Mouse (Mus musculus): ENCODE measurements around the gene Gm10073. TPM values are rescaled to one million over a fixed set of nuclear protein-coding genes. Genes with fewer than 3 reads are reported as not detected.

Gm10073 gene
- polyA plus RNA-seq, 1 experiment from 2014 or later: 8.1 TPM

DNA sequence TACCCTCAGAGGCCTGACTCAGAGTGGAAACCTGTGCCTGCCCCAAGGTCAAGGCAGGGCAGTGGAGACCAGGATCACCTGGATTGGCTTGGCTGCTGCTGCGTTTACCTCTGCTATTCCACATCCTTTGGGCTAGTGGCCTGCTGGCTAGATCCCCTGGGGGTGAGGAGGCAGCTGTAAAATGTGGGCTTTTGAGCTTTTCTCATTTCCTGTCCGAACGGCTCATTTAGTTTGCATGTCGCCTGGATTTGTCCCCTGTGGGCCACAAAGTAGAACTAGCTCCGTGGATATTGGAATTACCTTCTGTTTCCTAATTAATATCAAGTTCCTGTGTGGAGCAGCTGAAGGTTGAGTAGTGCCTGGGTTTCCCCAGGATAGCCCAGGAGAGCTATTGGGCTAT, 34.1 kb downstream of the Gm10073 start:
- WGBS: 52% methylated on average over 5 of the region's 5 CpGs
- no peaks in the 10 kb centered on the region for H3K9me3 ChIP-seq
- H3K4me3 ChIP-seq: no peak overlapping the region
- no peaks in the 10 kb centered on the region; the same call in 1 of the 2 replicates for H3K4me1 ChIP-seq
- no peaks in the 10 kb centered on the region for H3K27me3 ChIP-seq (replicated peaks; ENCODE audit: low read depth, poor library complexity, severe bottlenecking)
- H3K27ac ChIP-seq (replicated peaks): no peak overlapping the region
- DNase-seq (ENCODE audit: low spot score): no peak
- peaks cover 70% of the 10 kb centered on the region for H3K36me3 ChIP-seq (replicated peaks)

DNA sequence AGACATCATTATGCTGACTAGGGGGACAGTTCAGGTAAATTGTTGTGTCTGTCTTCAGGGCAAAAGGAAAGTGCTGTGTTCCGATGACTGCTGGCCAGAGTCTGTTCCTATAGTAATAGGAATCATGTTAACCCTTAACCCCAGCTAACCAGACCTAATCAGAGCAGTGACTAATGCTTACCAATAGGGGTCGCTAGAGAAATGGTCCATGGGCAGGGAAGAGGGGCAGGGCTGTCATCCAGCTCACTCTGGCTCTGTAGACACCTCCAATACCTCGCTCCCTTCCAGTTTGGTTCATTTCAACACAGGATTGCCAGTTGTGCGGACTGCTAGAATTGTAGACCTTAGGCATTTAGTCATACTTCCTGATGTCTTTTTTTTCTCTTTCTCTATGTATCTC, 37.8 kb downstream of the Gm10073 start:
- no peaks in the 10 kb centered on the region for H3K27me3 ChIP-seq (replicated peaks; ENCODE audit: low read depth, poor library complexity, severe bottlenecking)
- H3K27ac ChIP-seq (replicated peaks): no peak overlapping the region
- H3K9me3 ChIP-seq: no peaks in the 10 kb centered on the region
- WGBS: 71% methylated on average over 4 of the region's 4 CpGs
- H3K36me3 ChIP-seq (replicated peaks): peaks cover 46% of the 10 kb centered on the region
- no peaks in the 10 kb centered on the region for H3K4me1 ChIP-seq
- DNase-seq (ENCODE audit: low spot score): no peak
- H3K4me3 ChIP-seq: no peak overlapping the region

DNA sequence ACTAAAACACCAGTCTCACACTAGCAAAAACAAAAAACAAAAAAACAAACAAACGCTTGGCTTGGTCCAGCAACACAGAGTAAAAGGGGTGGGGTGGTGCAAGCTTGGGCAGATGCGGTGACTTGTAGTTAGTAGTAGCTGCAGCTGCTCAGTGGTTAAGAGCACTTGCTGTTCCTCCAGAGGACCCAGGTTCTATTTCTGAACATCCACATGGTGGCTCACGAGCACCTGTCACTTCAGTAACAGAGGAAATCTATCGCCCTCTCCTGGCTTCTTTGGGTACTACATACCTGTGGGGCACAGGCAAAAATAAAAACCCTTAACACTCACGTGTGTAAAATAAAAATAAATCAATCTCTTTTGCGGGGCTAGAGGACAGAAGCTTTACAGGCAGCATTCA, 38.8 kb downstream of the Gm10073 start:
- Histone ChIP-seq H3K4me1 (no peaks in the 10 kb centered on the region), H3K36me3 (replicated peaks) (peaks cover 44% of the 10 kb centered on the region), H3K9me3 (no peaks in the 10 kb centered on the region), H3K4me3 (no peak overlapping the region), H3K27me3 (replicated peaks; ENCODE audit: low read depth, poor library complexity, severe bottlenecking) (no peaks in the 10 kb centered on the region), H3K27ac (replicated peaks) (no peak overlapping the region)
- peak; percentile 65 for DNase-seq (ENCODE audit: low spot score)
- WGBS: 43% methylated on average over 6 of the region's 6 CpGs

DNA sequence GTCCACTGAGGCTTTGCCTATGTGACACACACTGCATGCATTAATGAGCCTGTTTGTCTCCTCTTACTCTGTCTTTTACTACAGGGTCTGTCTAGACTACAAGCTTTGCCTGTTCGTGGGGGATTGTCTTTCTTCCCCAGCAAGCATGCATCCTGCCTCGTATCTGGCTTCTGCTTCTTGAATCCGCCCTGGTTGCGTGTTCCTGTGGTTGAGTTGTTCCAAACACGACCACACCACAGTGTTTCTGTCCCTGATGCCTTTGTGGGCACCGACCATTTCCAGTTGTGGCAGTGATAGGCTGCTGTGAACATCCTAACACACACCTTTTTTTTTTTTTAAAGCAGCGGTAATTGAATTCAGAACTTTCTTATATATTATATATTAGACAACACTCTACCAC, 39.6 kb downstream of the Gm10073 start:
- Histone ChIP-seq H3K9me3 (no peaks in the 10 kb centered on the region), H3K27ac (replicated peaks) (no peak overlapping the region), H3K4me1 (no peaks in the 10 kb centered on the region), H3K36me3 (replicated peaks) (peaks cover 36% of the 10 kb centered on the region), H3K4me3 (no peak overlapping the region), H3K27me3 (replicated peaks; ENCODE audit: low read depth, poor library complexity, severe bottlenecking) (no peaks in the 10 kb centered on the region)
- WGBS: 87% methylated on average over 7 of the region's 7 CpGs
- no peak for DNase-seq (ENCODE audit: low spot score)

DNA sequence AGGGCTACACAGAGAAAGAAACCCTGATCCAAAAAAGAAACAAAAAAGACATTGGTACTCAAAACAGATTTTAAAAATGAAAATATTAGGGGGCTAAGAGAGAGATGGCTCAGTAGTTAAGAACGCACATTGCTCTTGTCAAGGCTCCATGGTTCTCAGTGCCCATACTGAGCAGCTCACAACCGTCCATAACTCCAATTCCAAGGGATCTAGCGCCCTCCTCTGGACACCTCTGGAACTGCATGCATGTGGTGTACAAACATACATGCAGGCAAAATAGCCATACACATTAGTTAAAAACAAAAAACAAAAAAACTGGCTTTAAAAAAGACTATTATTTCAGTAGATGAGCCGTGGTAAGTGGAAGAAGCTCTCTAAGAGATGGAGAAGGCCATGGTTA, 42.7 kb downstream of the Gm10073 start:
- 72% methylated on average over 4 of the region's 4 CpGs for WGBS
- H3K27ac ChIP-seq (replicated peaks): no peak overlapping the region
- peaks cover 21% of the 10 kb centered on the region for H3K36me3 ChIP-seq (replicated peaks)
- H3K4me3 ChIP-seq: no peak overlapping the region
- H3K9me3 ChIP-seq: no peaks in the 10 kb centered on the region
- peaks cover 12% of the 10 kb centered on the region for H3K4me1 ChIP-seq
- DNase-seq (ENCODE audit: low spot score): no peak
- no peaks in the 10 kb centered on the region for H3K27me3 ChIP-seq (replicated peaks; ENCODE audit: low read depth, poor library complexity, severe bottlenecking)

DNA sequence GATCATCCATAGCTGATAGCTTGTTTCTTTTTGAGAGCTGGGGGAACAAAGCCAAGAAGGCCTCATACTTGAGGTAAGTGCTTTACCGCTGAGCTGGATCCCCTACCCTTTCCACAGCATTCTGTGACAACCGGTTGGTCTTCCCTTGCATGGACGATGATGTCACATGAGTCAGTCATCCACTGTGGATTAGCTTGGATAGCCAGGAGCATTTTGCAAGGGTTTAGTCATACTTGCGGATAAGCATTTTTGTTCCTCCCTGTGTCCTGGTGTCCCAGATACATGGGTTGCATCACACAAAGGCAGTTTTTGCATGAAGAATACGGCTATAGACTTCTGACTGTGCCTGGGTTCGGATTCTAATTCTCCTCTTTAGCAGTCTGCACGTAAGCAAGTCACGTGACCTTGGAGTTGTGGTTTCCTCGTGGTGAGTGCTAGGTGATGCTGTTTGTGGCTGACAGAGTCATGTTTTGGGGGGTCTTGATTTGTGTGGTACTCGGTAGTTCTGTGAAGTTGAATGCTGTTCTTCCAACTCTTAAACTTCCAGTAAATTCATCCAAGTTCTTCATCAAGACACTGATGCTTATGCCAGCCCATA, 43.3 kb downstream of the Gm10073 start:
- no peak for DNase-seq (ENCODE audit: low spot score)
- 95% methylated on average over 10 of the region's 10 CpGs for WGBS
- H3K9me3 ChIP-seq: no peaks in the 10 kb centered on the region
- peaks cover 23% of the 10 kb centered on the region for H3K36me3 ChIP-seq (replicated peaks)
- no peaks in the 10 kb centered on the region for H3K27me3 ChIP-seq (replicated peaks; ENCODE audit: low read depth, poor library complexity, severe bottlenecking)
- H3K4me1 ChIP-seq: peaks cover 12% of the 10 kb centered on the region
- H3K27ac ChIP-seq (replicated peaks): no peak overlapping the region
- H3K4me3 ChIP-seq: no peak overlapping the region

DNA sequence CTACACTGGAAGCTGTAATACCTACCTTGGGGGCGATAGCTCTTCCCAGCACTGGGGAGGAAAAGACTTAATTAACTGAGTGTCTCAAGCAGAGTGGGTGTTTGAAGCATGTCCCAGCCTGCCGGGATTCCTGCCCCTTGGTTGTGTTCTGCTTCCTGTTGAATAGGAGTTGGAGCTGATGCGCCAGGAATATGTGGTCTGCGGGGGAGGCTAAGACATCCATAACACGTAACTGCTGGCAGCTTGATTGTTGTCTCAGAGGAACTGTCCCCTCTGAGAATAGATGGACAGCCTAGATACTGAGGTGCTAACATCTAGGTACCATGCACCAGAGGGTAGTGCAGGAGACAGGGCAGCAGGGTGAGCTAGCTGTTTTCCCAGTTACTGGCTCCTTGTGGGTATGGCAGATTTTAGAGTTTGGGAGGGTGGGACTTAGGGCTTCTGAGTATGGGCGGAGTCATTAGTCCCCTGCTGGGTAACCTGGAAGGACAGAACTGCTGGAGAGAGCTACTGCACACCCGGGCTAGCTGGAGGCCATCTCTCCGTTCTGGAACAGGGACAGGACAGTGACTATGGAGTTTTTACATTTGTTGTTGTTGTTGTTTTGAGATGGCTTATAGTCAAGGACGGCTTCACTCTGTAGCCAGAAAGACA, 44.5 kb downstream of the Gm10073 start:
- H3K27me3 ChIP-seq (replicated peaks; ENCODE audit: low read depth, poor library complexity, severe bottlenecking): no peaks in the 10 kb centered on the region
- DNase-seq (ENCODE audit: low spot score): no peak
- H3K27ac ChIP-seq (replicated peaks): no peak overlapping the region
- H3K9me3 ChIP-seq: no peaks in the 10 kb centered on the region
- no peak overlapping the region for H3K4me3 ChIP-seq
- peaks cover 12% of the 10 kb centered on the region for H3K4me1 ChIP-seq
- peaks cover 24% of the 10 kb centered on the region for H3K36me3 ChIP-seq (replicated peaks)
- 85% methylated on average over 9 of the region's 9 CpGs for WGBS

DNA sequence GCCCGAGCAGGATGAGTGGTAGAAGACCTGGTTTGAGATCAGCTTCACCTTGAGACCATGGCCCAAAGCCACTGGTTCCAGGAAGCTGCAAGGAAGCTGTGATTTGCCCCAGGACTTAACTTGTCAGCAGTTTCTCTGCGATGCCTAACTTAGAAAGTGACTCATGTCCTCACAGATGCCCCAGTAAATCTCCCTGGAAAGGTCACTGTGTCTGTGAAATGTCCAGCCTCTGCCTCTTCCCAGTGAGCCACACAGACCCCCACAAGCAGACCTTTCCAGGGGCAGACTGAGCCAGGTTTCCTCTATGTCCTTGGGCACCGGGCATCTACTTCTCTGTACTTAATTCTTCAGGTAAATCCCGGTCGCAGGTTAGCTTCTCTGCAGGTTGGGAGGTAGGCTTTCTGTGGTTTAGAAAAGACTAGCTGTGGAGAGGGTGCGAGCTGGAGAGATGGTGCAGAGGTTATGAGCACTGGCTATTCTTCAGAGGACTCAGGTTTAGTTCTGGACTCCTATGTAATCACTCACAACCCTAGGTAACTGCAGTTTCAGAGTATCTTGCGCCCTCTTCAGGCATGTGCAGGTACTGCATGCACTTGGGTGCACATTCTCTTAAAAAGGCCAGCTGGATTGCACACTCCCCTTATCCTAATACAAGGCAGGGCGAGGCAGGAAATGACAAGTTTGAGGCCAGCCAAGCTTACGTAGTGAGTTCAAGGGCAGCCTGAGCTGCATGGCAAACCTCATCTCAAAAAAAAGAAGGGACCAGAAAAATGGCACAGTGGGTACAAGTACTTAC, 45.8 kb downstream of the Gm10073 start:
- peaks cover 30% of the 10 kb centered on the region for H3K36me3 ChIP-seq (replicated peaks)
- H3K4me3 ChIP-seq: no peak overlapping the region
- H3K4me1 ChIP-seq: peaks cover 12% of the 10 kb centered on the region
- WGBS: 85% methylated on average over 9 of the region's 9 CpGs
- peak overlapping the region; percentile 35 for H3K27ac ChIP-seq (replicated peaks)
- H3K27me3 ChIP-seq (replicated peaks; ENCODE audit: low read depth, poor library complexity, severe bottlenecking): no peaks in the 10 kb centered on the region
- no peak for DNase-seq (ENCODE audit: low spot score)
- H3K9me3 ChIP-seq: no peaks in the 10 kb centered on the region

DNA sequence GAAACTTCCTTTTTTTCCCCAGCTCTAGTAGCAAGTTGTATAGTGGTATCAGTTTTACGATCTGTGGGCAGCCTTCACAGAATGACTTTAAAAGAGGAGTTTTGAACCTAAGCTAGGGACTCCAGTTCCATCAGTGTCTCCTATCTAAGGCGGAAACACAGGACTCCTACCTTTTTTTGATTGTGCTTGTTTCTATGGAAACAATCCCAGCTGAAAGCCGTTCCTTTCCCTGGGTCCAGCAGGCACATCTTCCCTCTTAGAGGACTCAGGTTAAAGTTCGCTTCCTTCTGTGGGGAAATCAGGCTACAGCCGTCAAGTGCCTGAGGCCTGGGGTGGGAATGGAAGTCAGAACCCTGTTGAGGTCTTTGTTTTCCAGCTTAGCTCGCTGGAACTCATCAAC, 46.5 kb downstream of the Gm10073 start:
- 54% methylated on average over 6 of the region's 6 CpGs for WGBS
- peak overlapping the region; percentile 35 for H3K27ac ChIP-seq (replicated peaks)

More for the DNA sequence above, 46.5 kb downstream of the Gm10073 start:
- H3K27me3 ChIP-seq (replicated peaks; ENCODE audit: low read depth, poor library complexity, severe bottlenecking): no peaks in the 10 kb centered on the region
- H3K36me3 ChIP-seq (replicated peaks): peaks cover 30% of the 10 kb centered on the region
- H3K4me1 ChIP-seq: peaks cover 12% of the 10 kb centered on the region
- no peak overlapping the region for H3K4me3 ChIP-seq
- H3K9me3 ChIP-seq: no peaks in the 10 kb centered on the region
- no peak for DNase-seq (ENCODE audit: low spot score)

Other genes starting within 250 kb of the Gm10073 start
- gene Smpd3, start 235.5 kb downstream of the Gm10073 start, polyA plus RNA-seq (2016; fragmentation: Nextera tagmentation; extraction: Ambion mirVana): 4.0 and 5.0 TPM in 2 replicates
- gene Zfp90, start 158.1 kb downstream of the Gm10073 start, polyA plus RNA-seq (2016; fragmentation: Nextera tagmentation; extraction: Ambion mirVana): 24.5 and 26.4 TPM in 2 replicates
- gene 6030452D12Rik, start 72.9 kb downstream of the Gm10073 start, polyA plus RNA-seq (2016; fragmentation: Nextera tagmentation; extraction: Ambion mirVana): not detected in 2 replicates
- 23.3 and 23.4 TPM in 2 replicates for gene Cdh3, start 62.6 kb downstream of the Gm10073 start, polyA plus RNA-seq (2016; fragmentation: Nextera tagmentation; extraction: Ambion mirVana)
- 22.1 and 24.4 TPM in 2 replicates for gene Cdh1, start 29.9 kb upstream of the Gm10073 start, polyA plus RNA-seq (2016; fragmentation: Nextera tagmentation; extraction: Ambion mirVana)
- 16.3 and 16.8 TPM in 2 replicates for gene Tango6, start 109.6 kb upstream of the Gm10073 start, polyA plus RNA-seq (2016; fragmentation: Nextera tagmentation; extraction: Ambion mirVana)